Mouse (Mus musculus): ENCODE measurements at regions not wholly inside any gene's neighbourhood (a gene's known extent, or its start where the extent isn't known, plus 50 kb on each side); places are given as distances from the start of the nearest gene placed in this dataset.

DNA sequence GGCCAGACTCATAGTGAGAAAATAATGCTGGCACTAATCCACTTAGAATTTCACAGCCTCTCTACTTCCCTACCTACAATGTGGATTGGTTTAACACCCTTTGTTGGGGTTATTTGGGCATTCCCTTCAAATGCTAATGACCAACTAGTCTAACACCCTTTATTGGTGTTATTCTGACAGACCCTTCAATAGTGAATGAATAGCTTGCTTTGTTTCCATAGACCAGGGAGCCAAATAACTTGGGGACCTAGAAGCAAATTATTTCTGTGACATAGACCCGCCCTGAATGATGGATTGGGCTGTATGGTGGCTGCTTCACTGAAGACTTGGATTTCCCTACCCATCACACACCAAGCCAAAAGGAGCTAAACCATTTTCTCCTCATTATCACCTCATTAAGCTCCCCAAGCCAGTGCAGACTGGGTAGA, 449.3 kb upstream of the BC052040 start:
- no peak overlapping the region for H3K9ac ChIP-seq (ENCODE audit: control insufficient read depth, low read depth, low read length, poor library complexity, severe bottlenecking)
- TF ChIP-seq RCOR1 (IDR thresholded peaks at IDR 0.05; ENCODE audit: low read depth, low read length) (no peak), USF1 (IDR thresholded peaks at IDR 0.05; ENCODE audit: low read depth, low read length) (no peak), MAFK (IDR thresholded peaks at IDR 0.05; ENCODE audit: borderline replicate concordance, low read depth, low read length) (no peak), TAL1 (IDR thresholded peaks at IDR 0.05; ENCODE audit: low read length) (no peak), CHD2 (IDR thresholded peaks at IDR 0.05; ENCODE audit: low read length) (no peak), RAD21 (IDR thresholded peaks at IDR 0.05; ENCODE audit: low read depth, low read length) (no peak), JUND (IDR thresholded peaks at IDR 0.05; ENCODE audit: low read depth, low read length) (no peak), BHLHE40 (IDR thresholded peaks at IDR 0.05; ENCODE audit: borderline replicate concordance, low read depth, low read length) (no peak)
- H3K27ac ChIP-seq (ENCODE audit: control insufficient read depth, low read depth, low read length), result no peak overlapping the region

GRCm38 (mm10) chr2:115141416-115141815, 440.1 kb upstream of the BC052040 start:
- H3K4me3 ChIP-seq (ENCODE audit: control insufficient read depth in 1 of 2, insufficient read depth in 1 of 2, low read depth in 2 of 2, low read length in 2 of 2), result no peak overlapping the region
- no peaks in the 10 kb centered on the region for H3K36me3 ChIP-seq (ENCODE audit: control insufficient read depth in 1 of 2, insufficient read depth in 2 of 2, low read length in 2 of 2)
- H3K27me3 ChIP-seq (ENCODE audit: control insufficient read depth in 1 of 2, insufficient read depth in 2 of 2, low read length in 2 of 2), result no peaks in the 10 kb centered on the region
- DNase-seq (ENCODE audit: low read depth, low spot score), result no peak
- TF ChIP-seq RAD21 (IDR thresholded peaks at IDR 0.05; ENCODE audit: low read depth, low read length) (no peak), MAZ (IDR thresholded peaks at IDR 0.05; ENCODE audit: low read depth, low read length) (no peak), HCFC1 (IDR thresholded peaks at IDR 0.05; ENCODE audit: low read depth, low read length) (no peak), MAFK (IDR thresholded peaks at IDR 0.05; ENCODE audit: borderline replicate concordance, low read depth, low read length) (no peak), POLR2AphosphoS5 (IDR thresholded peaks at IDR 0.05; ENCODE audit: borderline replicate concordance, low read depth, low read length) (no peak), RCOR1 (IDR thresholded peaks at IDR 0.05; ENCODE audit: low read depth, low read length) (no peak), POLR2AphosphoS2 (IDR thresholded peaks at IDR 0.05; ENCODE audit: low read length) (no peak), MYC (IDR thresholded peaks at IDR 0.05; ENCODE audit: low read depth, low read length) (no peak), GABPA (IDR thresholded peaks at IDR 0.05; ENCODE audit: low read depth, low read length) (no peak), GATA1 (IDR thresholded peaks at IDR 0.05; ENCODE audit: low read depth, low read length) (no peak), MYB (IDR thresholded peaks at IDR 0.05; ENCODE audit: low read depth, low read length) (no peak), MAX (IDR thresholded peaks at IDR 0.05; ENCODE audit: low read length) (no peak), POLR2A (IDR thresholded peaks at IDR 0.05; ENCODE audit: control insufficient read depth in 1 of 2, insufficient read depth in 1 of 2, low read depth in 1 of 2, low read length in 2 of 2, poor library complexity in 1 of 2) (no peak), MXI1 (IDR thresholded peaks at IDR 0.05; ENCODE audit: low read depth, low read length) (no peak), NRF1 (IDR thresholded peaks at IDR 0.05; ENCODE audit: insufficient read depth, low read depth, low read length, poor library complexity, severe bottlenecking) (no peak), USF1 (IDR thresholded peaks at IDR 0.05; ENCODE audit: low read depth, low read length) (no peak), ETS1 (IDR thresholded peaks at IDR 0.05; ENCODE audit: low read depth, low read length) (no peak), TCF12 (IDR thresholded peaks at IDR 0.05; ENCODE audit: low read depth, low read length) (no peak), EP300 (IDR thresholded peaks at IDR 0.05; ENCODE audit: low read depth in 1 of 2, low read length in 2 of 2) (no peak), JUND (IDR thresholded peaks at IDR 0.05; ENCODE audit: low read depth, low read length) (no peak)
- H3K4me1 ChIP-seq (ENCODE audit: control insufficient read depth in 1 of 2, insufficient read depth in 2 of 2, low read length in 2 of 2), result no peaks in the 10 kb centered on the region
- no peaks in the 10 kb centered on the region for H3K79me2 ChIP-seq (ENCODE audit: control insufficient read depth, insufficient read depth, low read length, poor library complexity)
- no peak overlapping the region for H3K9ac ChIP-seq (ENCODE audit: control insufficient read depth, low read depth, low read length, poor library complexity, severe bottlenecking)
- no peaks in the 10 kb centered on the region for H3K9me3 ChIP-seq (replicated peaks; ENCODE audit: insufficient read depth, low read length)
- H3K27ac ChIP-seq (ENCODE audit: control insufficient read depth, low read depth, low read length), result no peak overlapping the region

More for the DNA sequence above, 449.3 kb upstream of the BC052040 start:
- Histone ChIP-seq H3K36me3 (ENCODE audit: control insufficient read depth in 1 of 2, insufficient read depth in 2 of 2, low read length in 2 of 2) (no peaks in the 10 kb centered on the region), H3K9me3 (replicated peaks; ENCODE audit: insufficient read depth, low read length) (no peaks in the 10 kb centered on the region), H3K27me3 (ENCODE audit: control insufficient read depth in 1 of 2, insufficient read depth in 2 of 2, low read length in 2 of 2) (no peaks in the 10 kb centered on the region), H3K4me3 (ENCODE audit: control insufficient read depth in 1 of 2, insufficient read depth in 1 of 2, low read depth in 2 of 2, low read length in 2 of 2) (no peak overlapping the region), H3K4me1 (ENCODE audit: control insufficient read depth in 1 of 2, insufficient read depth in 2 of 2, low read length in 2 of 2) (no peaks in the 10 kb centered on the region), H3K79me2 (ENCODE audit: control insufficient read depth, insufficient read depth, low read length, poor library complexity) (no peaks in the 10 kb centered on the region)
- DNase-seq (ENCODE audit: low read depth, low spot score), result no peak

Measured in MEL (cell line).